Mouse (Mus musculus): ENCODE data around the gene Pla2g4a.

The Pla2g4a gene

DNA sequence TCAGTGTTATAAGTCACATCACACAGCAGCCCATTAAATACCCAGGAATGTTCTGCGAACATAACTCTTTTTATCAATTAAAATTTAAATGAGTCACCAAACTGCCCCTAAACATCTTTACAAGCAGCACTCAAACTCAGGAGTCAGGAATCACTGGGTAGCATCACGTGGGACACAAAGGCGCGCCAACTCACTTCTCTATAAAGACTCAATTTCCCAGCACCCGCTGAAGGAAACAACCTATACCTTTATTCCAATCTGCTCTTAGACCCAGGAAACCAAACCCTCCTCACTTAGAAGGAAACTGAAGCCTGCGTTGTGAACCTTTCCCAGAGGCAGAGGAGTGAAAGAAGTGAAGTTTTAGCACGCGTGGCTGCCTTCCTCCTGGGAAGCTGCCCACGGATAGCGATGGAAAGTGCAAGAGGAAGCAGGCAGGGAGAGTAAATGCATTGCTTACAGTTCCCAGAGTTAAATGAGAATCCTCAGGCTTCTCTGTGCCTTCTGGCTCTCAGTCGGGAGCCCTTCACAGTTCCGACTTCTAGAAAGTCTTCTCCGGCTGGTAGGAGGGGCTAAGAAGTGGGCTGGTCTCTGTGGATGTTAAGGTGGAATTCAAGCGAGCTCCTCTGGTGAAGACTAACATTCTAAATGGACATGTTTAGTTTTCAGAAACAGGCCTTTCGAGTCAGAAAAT lies at the start of gene Pla2g4a:
Pla2g4a (minus strand) TSS at position 557 of the 691 bp plus-strand sequence.
- TF ChIP-seq NANOG (IDR thresholded peaks at IDR 0.05; ENCODE audit: borderline replicate concordance, low read length) (no peak), CTCF (conservative IDR thresholded peaks at IDR 0.05; ENCODE audit: low read length) (no peak), POU5F1 (IDR thresholded peaks at IDR 0.05; ENCODE audit: borderline replicate concordance, low read length) (no peak)
- H3K36me3 ChIP-seq (ENCODE audit: insufficient read depth, low read length): no peaks in the 10 kb centered on the region
- peak within 1 kb of the TSS; percentile 39; the same call in 1 of the 2 replicates for H3K4me3 ChIP-seq (replicated peaks; ENCODE audit: low read length)
- 0 out of 2 replicates have a peak, but pooled peaks cover 3% of the 10 kb centered on the region for H3K27me3 ChIP-seq (ENCODE audit: insufficient read depth, low read length)
- H3K4me1 ChIP-seq (replicated peaks; ENCODE audit: low read depth, low read length): no peaks in the 10 kb centered on the region; the same call in 1 of the 2 replicates
- H3K9me3 ChIP-seq (ENCODE audit: low read length): no peaks in the 10 kb centered on the region

GRCm38 (mm10) chr1:150010629-150010979 lies 49.5 kb upstream of the Pla2g4a start:
- no peaks in the 10 kb centered on the region for H3K27me3 ChIP-seq (ENCODE audit: insufficient read depth, low read length)
- H3K36me3 ChIP-seq (ENCODE audit: insufficient read depth, low read length): no peaks in the 10 kb centered on the region
- no peaks in the 10 kb centered on the region for H3K9me3 ChIP-seq (ENCODE audit: low read length)
- TF ChIP-seq NANOG (IDR thresholded peaks at IDR 0.05; ENCODE audit: borderline replicate concordance, low read length) (no peak), CTCF (conservative IDR thresholded peaks at IDR 0.05; ENCODE audit: low read length) (no peak), POU5F1 (IDR thresholded peaks at IDR 0.05; ENCODE audit: borderline replicate concordance, low read length) (no peak)
- no peaks in the 10 kb centered on the region for H3K4me1 ChIP-seq (replicated peaks; ENCODE audit: low read depth, low read length)
- no peak overlapping the region for H3K4me3 ChIP-seq (replicated peaks; ENCODE audit: low read length)

DNA sequence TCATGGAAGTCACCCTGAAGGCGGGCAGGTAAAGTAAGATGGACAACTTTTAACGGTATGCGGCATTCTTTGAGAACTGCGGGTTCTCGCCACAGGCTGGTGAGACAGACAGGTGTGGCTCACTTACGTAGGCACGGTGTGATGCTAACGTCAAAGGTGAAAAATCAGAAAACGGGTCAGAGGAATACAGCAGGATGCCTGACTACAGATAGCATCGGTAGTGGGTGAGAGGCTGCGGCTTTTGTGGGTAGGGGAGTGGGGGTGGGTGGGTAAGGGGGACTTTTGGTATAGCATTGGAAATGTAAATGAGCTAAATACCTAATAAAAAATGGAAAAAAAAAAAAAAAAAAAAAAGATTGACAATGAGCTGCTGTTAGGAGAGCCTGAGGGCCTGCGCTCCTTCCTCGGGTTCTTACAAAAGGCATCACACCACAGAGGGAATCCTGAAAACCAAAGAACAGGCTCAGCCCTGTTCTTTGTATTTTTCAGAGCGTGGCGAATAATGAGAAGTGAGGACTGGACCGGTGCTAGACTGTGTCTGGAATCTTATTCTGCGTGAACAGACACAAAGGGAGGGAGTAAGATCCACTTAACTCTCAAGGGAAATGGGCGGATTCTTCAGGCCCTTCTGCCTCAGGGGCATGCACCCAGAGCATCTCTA lies 49.0 kb upstream of the Pla2g4a start:
- Histone ChIP-seq H3K9me3 (ENCODE audit: low read length) (no peaks in the 10 kb centered on the region), H3K36me3 (ENCODE audit: insufficient read depth, low read length) (no peaks in the 10 kb centered on the region), H3K27me3 (ENCODE audit: insufficient read depth, low read length) (no peaks in the 10 kb centered on the region), H3K4me3 (replicated peaks; ENCODE audit: low read length) (no peak overlapping the region), H3K4me1 (replicated peaks; ENCODE audit: low read depth, low read length) (no peaks in the 10 kb centered on the region)
- TF ChIP-seq NANOG (IDR thresholded peaks at IDR 0.05; ENCODE audit: borderline replicate concordance, low read length): no peak
- TF ChIP-seq CTCF (conservative IDR thresholded peaks at IDR 0.05; ENCODE audit: low read length): no peak
- TF ChIP-seq POU5F1 (IDR thresholded peaks at IDR 0.05; ENCODE audit: borderline replicate concordance, low read length): no peak

DNA sequence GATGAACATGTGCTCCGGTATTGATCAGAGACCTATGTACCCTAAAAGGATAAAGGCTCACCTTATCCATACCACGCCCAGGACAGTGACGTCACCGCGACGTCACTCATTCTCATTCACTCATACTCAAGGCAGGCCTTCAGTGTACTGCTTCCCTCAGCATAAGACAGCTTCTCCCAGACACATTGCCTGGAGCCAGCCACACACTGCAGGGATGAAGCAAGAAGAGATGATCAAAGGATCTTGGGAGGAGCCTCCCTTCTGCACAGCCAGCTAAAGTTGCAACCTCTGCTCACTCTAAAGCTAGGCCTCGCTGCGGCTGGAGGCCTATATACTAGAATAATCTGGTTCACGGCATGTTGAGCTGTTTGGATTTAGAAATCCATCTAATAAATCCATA lies 48.0 kb upstream of the Pla2g4a start:
- no peaks in the 10 kb centered on the region for H3K9me3 ChIP-seq (ENCODE audit: low read length)
- no peaks in the 10 kb centered on the region for H3K4me1 ChIP-seq (replicated peaks; ENCODE audit: low read depth, low read length)
- H3K36me3 ChIP-seq (ENCODE audit: insufficient read depth, low read length): no peaks in the 10 kb centered on the region
- H3K4me3 ChIP-seq (replicated peaks; ENCODE audit: low read length): no peak overlapping the region
- TF ChIP-seq POU5F1 (IDR thresholded peaks at IDR 0.05; ENCODE audit: borderline replicate concordance, low read length): no peak
- TF ChIP-seq CTCF (conservative IDR thresholded peaks at IDR 0.05; ENCODE audit: low read length): no peak
- no peak for TF ChIP-seq NANOG (IDR thresholded peaks at IDR 0.05; ENCODE audit: borderline replicate concordance, low read length)
- no peaks in the 10 kb centered on the region for H3K27me3 ChIP-seq (ENCODE audit: insufficient read depth, low read length)

GRCm38 (mm10) chr1:149975626-149976025 lies 14.5 kb upstream of the Pla2g4a start:
- no peaks in the 10 kb centered on the region for H3K4me1 ChIP-seq (replicated peaks; ENCODE audit: low read depth, low read length)
- TF ChIP-seq NANOG (IDR thresholded peaks at IDR 0.05; ENCODE audit: borderline replicate concordance, low read length) (no peak), POU5F1 (IDR thresholded peaks at IDR 0.05; ENCODE audit: borderline replicate concordance, low read length) (no peak), CTCF (conservative IDR thresholded peaks at IDR 0.05; ENCODE audit: low read length) (no peak)
- no peak overlapping the region for H3K4me3 ChIP-seq (replicated peaks; ENCODE audit: low read length)
- H3K27me3 ChIP-seq (ENCODE audit: insufficient read depth, low read length): no peaks in the 10 kb centered on the region
- no peaks in the 10 kb centered on the region for H3K36me3 ChIP-seq (ENCODE audit: insufficient read depth, low read length)
- no peaks in the 10 kb centered on the region for H3K9me3 ChIP-seq (ENCODE audit: low read length)

DNA sequence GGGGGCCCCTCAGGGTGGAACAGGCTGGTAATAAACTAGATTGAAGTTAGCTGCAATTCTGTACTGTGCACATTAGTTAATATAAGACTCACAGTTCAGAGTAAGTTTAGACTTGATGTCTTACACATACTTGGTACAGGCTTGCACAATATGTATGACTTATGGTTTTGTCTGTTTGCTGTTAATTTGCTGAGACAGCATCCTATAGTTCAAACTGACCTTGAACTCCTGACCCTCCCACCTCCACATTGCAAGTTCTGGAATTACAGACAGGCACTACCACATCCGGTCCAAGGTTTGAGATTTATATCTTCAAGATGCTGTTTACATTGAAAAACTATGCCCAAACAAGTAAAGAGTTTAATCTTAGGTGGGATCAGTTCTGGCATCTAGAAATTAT lies 4.7 kb upstream of the Pla2g4a start:
- Histone ChIP-seq H3K4me1 (replicated peaks; ENCODE audit: low read depth, low read length) (no peaks in the 10 kb centered on the region; the same call in 1 of the 2 replicates), H3K36me3 (ENCODE audit: insufficient read depth, low read length) (no peaks in the 10 kb centered on the region), H3K9me3 (ENCODE audit: low read length) (no peaks in the 10 kb centered on the region), H3K27me3 (ENCODE audit: insufficient read depth, low read length) (0 out of 2 replicates have a peak, but pooled peaks cover 2% of the 10 kb centered on the region), H3K4me3 (replicated peaks; ENCODE audit: low read length) (no peak overlapping the region)
- no peak for TF ChIP-seq CTCF (conservative IDR thresholded peaks at IDR 0.05; ENCODE audit: low read length)
- no peak for TF ChIP-seq NANOG (IDR thresholded peaks at IDR 0.05; ENCODE audit: borderline replicate concordance, low read length)
- TF ChIP-seq POU5F1 (IDR thresholded peaks at IDR 0.05; ENCODE audit: borderline replicate concordance, low read length): no peak

DNA sequence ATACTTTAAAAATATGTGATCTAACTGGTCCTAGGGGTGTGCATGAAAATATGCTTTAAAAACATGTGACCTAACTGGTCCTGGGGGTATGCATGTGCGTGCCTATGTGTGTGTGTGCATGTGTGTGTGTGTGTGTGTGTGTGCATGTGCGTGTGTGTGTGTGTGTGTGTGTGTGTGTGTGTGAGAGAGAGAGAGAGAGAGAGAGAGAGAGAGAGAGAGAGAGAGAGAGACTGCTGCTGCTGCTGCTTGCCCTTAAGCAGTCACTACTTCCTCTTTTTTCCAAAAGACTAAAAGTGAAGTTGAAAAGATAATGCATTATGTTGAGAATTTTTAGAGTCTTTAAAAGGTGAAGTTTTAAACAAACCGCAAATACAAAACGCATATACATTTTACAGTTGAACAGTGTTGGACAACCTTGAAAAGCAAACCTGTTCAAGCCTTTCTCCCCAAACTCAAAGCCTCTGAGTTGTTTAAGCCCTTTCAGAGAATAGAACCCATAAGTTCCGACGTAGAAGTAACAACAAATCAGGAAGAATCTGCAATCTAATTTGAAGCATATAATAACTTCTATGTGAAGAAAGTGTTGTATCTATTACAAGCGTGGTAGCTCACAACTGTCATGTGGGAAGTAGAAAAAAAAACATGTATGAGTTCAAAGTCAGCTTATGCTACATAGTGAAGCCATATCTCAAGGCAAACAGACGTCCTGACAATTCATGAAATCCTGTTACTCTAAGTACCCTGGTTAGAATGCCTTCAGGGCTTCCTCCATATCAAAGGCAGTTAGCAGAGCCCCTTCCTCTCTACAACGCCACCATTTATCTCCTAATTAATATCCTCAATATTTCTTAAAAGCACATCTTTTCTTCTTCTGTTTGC lies 574 bp upstream of the Pla2g4a start:
- 0 out of 2 replicates have a peak, but pooled peaks cover 3% of the 10 kb centered on the region for H3K27me3 ChIP-seq (ENCODE audit: insufficient read depth, low read length)
- H3K4me1 ChIP-seq (replicated peaks; ENCODE audit: low read depth, low read length): no peaks in the 10 kb centered on the region; the same call in 1 of the 2 replicates
- no peaks in the 10 kb centered on the region for H3K9me3 ChIP-seq (ENCODE audit: low read length)
- no peak overlapping the region for H3K4me3 ChIP-seq (replicated peaks; ENCODE audit: low read length)
- no peaks in the 10 kb centered on the region for H3K36me3 ChIP-seq (ENCODE audit: insufficient read depth, low read length)
- TF ChIP-seq POU5F1 (IDR thresholded peaks at IDR 0.05; ENCODE audit: borderline replicate concordance, low read length) (no peak), CTCF (conservative IDR thresholded peaks at IDR 0.05; ENCODE audit: low read length) (no peak), NANOG (IDR thresholded peaks at IDR 0.05; ENCODE audit: borderline replicate concordance, low read length) (no peak)

DNA sequence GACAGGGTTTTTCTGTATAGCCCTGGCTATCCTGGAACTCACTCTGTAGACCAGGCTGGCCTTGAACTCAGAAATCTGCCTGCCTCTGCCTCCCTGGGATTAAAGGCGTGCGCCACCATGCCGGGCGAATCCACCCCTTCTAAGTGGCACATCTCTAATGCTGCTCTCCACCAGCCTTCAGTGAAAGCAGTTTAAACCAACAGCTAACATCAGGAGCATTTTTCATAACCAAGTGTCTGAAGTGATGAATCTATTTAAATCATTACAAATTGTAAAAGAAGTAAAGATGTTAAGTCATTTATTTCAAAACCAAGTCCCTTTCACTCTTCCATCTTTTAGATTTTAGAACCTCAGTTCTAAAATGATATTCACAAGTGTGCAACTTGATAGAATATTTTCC lies 839 bp downstream of the Pla2g4a start:
- no peaks in the 10 kb centered on the region for H3K36me3 ChIP-seq (ENCODE audit: insufficient read depth, low read length)
- no peaks in the 10 kb centered on the region for H3K9me3 ChIP-seq (ENCODE audit: low read length)
- TF ChIP-seq CTCF (conservative IDR thresholded peaks at IDR 0.05; ENCODE audit: low read length) (no peak), NANOG (IDR thresholded peaks at IDR 0.05; ENCODE audit: borderline replicate concordance, low read length) (no peak), POU5F1 (IDR thresholded peaks at IDR 0.05; ENCODE audit: borderline replicate concordance, low read length) (no peak)
- no peak overlapping the region for H3K4me3 ChIP-seq (replicated peaks; ENCODE audit: low read length)
- 0 out of 2 replicates have a peak, but pooled peaks cover 3% of the 10 kb centered on the region for H3K27me3 ChIP-seq (ENCODE audit: insufficient read depth, low read length)
- H3K4me1 ChIP-seq (replicated peaks; ENCODE audit: low read depth, low read length): no peaks in the 10 kb centered on the region; the same call in 1 of the 2 replicates

Measured in E14TG2a.4 (cell line).